Mouse (Mus musculus) megakaryocyte, embryonic 14.5 days (primary cell): ENCODE data around the gene Yju2. TPM values are rescaled to one million over a fixed set of nuclear protein-coding genes. Genes with fewer than 3 reads are reported as not detected.

Experiments
- H3K27me3 ChIP-seq: replicated peaks from 2 replicates; pipeline ENCODE3; 2012; ENCODE audit warnings: inconsistent platforms
- H3K36me3 ChIP-seq: replicated peaks from 2 replicates; pipeline ENCODE3; 2012; ENCODE audit warnings: low read length, inconsistent platforms, mixed read lengths
- H3K4me1 ChIP-seq: 2 replicates; pipeline ENCODE4 v1.6.1; 2012; ENCODE audit warnings: inconsistent platforms
- H3K4me3 ChIP-seq: replicated peaks from 2 replicates; pipeline ENCODE3; 2012; ENCODE audit warnings: moderate library complexity, mild to moderate bottlenecking, inconsistent platforms
- H3K9me3 ChIP-seq: 2 replicates; pipeline ENCODE4 v1.6.1; 2012; ENCODE audit warnings: inconsistent platforms
- FLI1 ChIP-seq: IDR thresholded peaks from 2 replicates; pipeline ENCODE4 v1.6.1; 2012; ENCODE audit warnings: low read length, inconsistent platforms, mixed read lengths
- GATA1 ChIP-seq: IDR thresholded peaks from 3 replicates; pipeline ENCODE4 v1.6.1; 2012; ENCODE audit warnings: mixed read lengths, low read length, inconsistent platforms, borderline replicate concordance
- polyA plus RNA-seq: library from polyadenylated mRNA; stranded (reverse); fragments of >175 nt; gene quantifications from 2 replicates; pipeline ENCODE4 v1.2.3, GENCODE M21; 2012; ENCODE audit warnings: low replicate concordance; ENCODE audit not compliant: insufficient read depth

Yju2 gene
- polyA plus RNA-seq, 1 experiment: 33.1 TPM

DNA sequence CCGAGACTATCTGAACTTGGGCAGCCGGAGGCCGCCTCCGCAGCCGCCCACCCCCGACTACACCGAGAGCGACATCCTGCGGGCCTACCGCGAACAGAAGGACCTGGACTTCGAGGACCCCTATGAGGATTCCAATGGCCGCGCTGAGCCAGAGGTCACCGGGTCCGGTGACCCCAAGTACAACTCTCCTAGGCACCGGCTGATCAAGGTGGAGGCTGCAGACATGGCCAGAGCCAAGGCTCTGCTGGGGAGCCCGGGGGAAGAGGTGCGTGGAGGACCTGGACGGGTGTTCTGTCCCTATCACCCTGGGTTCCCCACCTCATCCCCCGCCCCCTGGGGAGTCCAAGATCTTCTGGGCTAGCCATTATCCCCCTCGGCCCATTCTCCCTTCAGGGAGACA, 12.6 kb downstream of the Yju2 start:
- no peak for TF ChIP-seq GATA1
- TF ChIP-seq FLI1: no peak
- Histone ChIP-seq H3K36me3 (peaks cover 28% of the 10 kb centered on the region), H3K4me3 (no peak overlapping the region), H3K27me3 (peaks cover 58% of the 10 kb centered on the region), H3K9me3 (no peaks in the 10 kb centered on the region), H3K4me1 (peaks cover 43% of the 10 kb centered on the region)

- Histone ChIP-seq H3K9me3 (peaks cover 6% of the 10 kb centered on the region), H3K27me3 (peaks cover 58% of the 10 kb centered on the region), H3K4me3 (peak overlapping the region; percentile 69), H3K36me3 (no peaks in the 10 kb centered on the region), H3K4me1 (peaks cover 14% of the 10 kb centered on the region)
- TF ChIP-seq GATA1 (no peak), FLI1 (no peak)
Observed at GRCm38 (mm10) chr17:55976255-55976862, 17.5 kb downstream of the Yju2 start.

- no peak overlapping the region for H3K4me3 ChIP-seq
- H3K36me3 ChIP-seq: no peaks in the 10 kb centered on the region
- peaks cover 50% of the 10 kb centered on the region for H3K27me3 ChIP-seq
- H3K4me1 ChIP-seq: peaks cover 13% of the 10 kb centered on the region
- peaks cover 9% of the 10 kb centered on the region for H3K9me3 ChIP-seq
- TF ChIP-seq GATA1: no peak
Observed at GRCm38 (mm10) chr17:55977301-55977700, 18.4 kb downstream of the Yju2 start.

DNA sequence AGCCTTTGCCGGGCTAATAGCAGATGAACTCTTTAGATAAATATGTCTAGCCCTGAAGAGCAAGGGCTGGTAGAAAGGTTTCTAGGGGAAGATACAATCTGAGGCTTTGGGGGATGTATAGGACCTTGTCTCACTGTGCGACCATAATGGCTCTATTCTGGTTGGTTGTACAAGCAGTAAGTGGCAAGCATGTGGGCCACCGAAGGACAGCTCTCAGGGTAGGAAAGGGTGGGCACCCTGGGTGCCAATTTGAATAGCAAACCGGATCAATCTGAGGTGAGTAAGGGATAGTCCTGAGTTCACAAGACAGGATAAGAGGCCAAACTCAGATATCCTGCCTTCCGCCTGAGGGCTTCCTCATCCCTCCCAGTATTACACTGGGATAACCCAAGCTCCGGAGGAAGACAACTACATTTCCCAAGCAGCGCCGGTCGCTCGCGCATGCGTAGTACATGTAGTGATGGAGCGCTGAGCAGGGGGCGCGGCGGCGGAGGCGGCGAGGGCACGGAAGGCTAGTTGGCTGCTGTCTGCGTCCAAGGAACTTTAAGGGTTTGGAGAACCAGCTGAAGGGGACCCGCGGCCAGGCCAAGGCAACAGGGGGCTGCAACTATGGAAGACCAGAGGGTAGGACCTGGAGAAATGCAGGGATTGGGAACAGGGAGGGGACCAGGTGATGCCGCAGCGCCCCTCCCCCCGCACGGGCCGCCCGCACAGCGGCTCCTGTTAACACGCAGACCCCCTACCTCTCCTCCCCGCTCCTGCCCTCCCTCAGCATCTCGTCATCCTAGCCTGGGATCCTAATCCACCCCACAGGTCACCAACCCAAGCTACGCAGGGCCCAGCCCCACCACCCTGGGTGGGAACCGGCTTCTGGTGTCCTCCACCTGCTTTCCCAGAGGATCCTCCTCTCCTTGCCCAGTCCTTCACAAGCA, 27.4 kb downstream of the Yju2 start, which contains the start of gene Fsd1:
TSS of gene Fsd1 (plus strand) at position 480 of the 932 bp plus-strand sequence.
- TF ChIP-seq FLI1: no peak
- TF ChIP-seq GATA1: no peak
- Histone ChIP-seq H3K4me1 (peaks cover 6% of the 10 kb centered on the region), H3K9me3 (peaks cover 15% of the 10 kb centered on the region), H3K27me3 (peaks cover 63% of the 10 kb centered on the region), H3K36me3 (no peaks in the 10 kb centered on the region), H3K4me3 (no peak within 1 kb of the TSS)

GRCm38 (mm10) chr17:55990278-55990898, 31.5 kb downstream of the Yju2 start:
- H3K4me3 ChIP-seq: no peak overlapping the region
- peaks cover 6% of the 10 kb centered on the region for H3K4me1 ChIP-seq
- no peaks in the 10 kb centered on the region for H3K36me3 ChIP-seq
- peaks cover 78% of the 10 kb centered on the region for H3K27me3 ChIP-seq
- TF ChIP-seq FLI1 (no peak), GATA1 (no peak)
- no peaks in the 10 kb centered on the region for H3K9me3 ChIP-seq

- peaks cover 10% of the 10 kb centered on the region for H3K4me1 ChIP-seq
- TF ChIP-seq GATA1: no peak
- TF ChIP-seq FLI1: no peak
- peak overlapping the region; percentile 56 for H3K4me3 ChIP-seq
- peaks cover 28% of the 10 kb centered on the region for H3K9me3 ChIP-seq
- H3K36me3 ChIP-seq: no peaks in the 10 kb centered on the region
- peaks cover 61% of the 10 kb centered on the region for H3K27me3 ChIP-seq
Observed at GRCm38 (mm10) chr17:55996007-55996406, 37.1 kb downstream of the Yju2 start.

GRCm38 (mm10) chr17:55999794-56000499, 41.0 kb downstream of the Yju2 start:
- peak overlapping the region; percentile 38 for H3K4me3 ChIP-seq

DNA sequence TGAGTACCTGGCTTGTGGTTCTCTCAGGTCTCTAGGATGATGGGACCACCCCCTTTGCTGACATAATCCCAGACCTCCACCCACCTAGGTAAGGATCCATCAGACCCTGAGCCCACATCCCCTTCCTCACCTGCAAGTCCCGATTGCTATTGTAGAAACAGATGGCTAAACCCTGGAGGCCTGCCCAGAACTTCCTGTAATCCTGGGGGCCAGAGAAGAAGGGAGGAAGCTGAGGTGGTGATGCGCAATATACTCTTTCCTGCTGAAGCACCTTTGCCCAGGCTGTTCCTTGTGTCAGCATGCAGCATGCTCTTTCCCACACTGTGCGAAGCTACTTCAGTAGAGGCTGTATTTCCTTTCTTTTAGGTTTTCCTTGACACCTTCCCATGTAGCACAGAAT, 44.1 kb downstream of the Yju2 start:
- Histone ChIP-seq H3K9me3 (peaks cover 24% of the 10 kb centered on the region), H3K4me3 (no peak overlapping the region), H3K36me3 (no peaks in the 10 kb centered on the region), H3K27me3 (peaks cover 42% of the 10 kb centered on the region), H3K4me1 (peaks cover 29% of the 10 kb centered on the region)
- TF ChIP-seq FLI1: no peak
- TF ChIP-seq GATA1: no peak

More at GRCm38 (mm10) chr17:55999794-56000499, 41.0 kb downstream of the Yju2 start:
- Histone ChIP-seq H3K4me1 (peaks cover 16% of the 10 kb centered on the region), H3K36me3 (no peaks in the 10 kb centered on the region), H3K27me3 (peaks cover 56% of the 10 kb centered on the region), H3K9me3 (peaks cover 37% of the 10 kb centered on the region)
- no peak for TF ChIP-seq FLI1
- no peak for TF ChIP-seq GATA1

DNA sequence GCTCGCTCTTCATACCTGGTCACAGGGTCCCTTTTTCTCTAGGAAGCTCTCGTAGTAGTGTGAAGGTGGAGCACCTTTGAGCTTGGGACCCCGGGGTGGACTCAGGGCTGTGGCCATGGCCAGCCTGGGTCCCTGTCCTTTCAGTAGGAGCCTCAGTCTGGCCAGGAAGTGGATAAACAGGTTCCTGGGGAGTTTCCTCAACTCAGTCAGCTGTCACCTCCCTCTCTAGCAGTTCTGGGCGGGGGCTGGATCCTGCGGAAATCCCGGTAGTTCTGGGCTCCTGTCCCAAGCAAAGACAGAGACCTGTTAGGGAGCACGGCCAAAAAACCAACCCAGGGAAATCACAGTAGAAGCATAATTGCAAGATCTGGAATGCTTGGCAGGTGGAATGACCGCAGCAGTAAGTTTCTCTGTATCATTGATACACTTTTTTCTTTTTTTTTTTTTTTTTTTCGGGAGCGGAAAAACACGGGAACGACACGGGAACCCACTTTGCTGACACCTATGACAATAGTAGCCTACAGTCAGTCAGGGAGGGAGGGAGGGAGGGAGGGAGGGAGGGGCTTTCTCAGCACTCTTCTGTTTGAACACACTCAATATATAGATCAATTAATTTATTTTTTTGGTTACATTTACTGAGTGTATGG, 46.6 kb downstream of the Yju2 start, which contains the start of the genes Stap2 and Mpnd:
TSS of gene Stap2 (minus strand) at position 170 of the 647 bp plus-strand sequence.
TSS of gene Mpnd (plus strand) at position 297 of the 647 bp plus-strand sequence.
- Histone ChIP-seq H3K36me3 (no peaks in the 10 kb centered on the region), H3K4me3 (no peak within 1 kb of the TSS), H3K4me1 (peaks cover 45% of the 10 kb centered on the region), H3K27me3 (peaks cover 33% of the 10 kb centered on the region), H3K9me3 (peaks cover 14% of the 10 kb centered on the region)
- TF ChIP-seq FLI1 (no peak), GATA1 (no peak)
